Mouse (Mus musculus): ENCODE data around the gene Serpinb11. TPM values are rescaled to one million over a fixed set of nuclear protein-coding genes. Genes with fewer than 3 reads are reported as not detected.

Serpinb11 gene
- 4.2 and 11.9 TPM in 2 replicates for polyA plus RNA-seq (2014; fragmentation: Nextera tagmentation; extraction: Ambion mirVana)

DNA sequence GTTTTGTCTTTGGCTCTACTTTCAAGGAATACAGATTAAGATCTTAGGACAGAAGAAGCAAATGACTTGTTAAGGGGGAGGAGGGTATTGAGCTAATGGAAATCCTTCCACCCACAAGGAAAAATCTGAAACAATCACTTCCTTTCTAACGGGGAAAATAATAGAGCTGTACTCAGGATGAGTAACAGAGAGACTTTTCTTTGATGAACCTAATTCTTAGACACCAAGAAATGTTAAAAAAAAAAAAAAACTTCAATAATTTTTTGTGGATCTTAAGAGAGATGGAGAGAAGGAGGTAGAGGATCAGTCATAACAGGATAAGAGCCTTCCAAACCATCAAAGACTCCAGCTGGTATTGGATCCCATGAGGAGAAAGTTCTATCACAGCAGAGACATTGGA is at the start of gene Serpinb11:
Serpinb11 (plus strand) TSS at position 301 of the 400 bp plus-strand sequence.
- H3K27ac ChIP-seq (replicated peaks; ENCODE audit: low read depth, low read length): no peak within 1 kb of the TSS
- no peaks in the 10 kb centered on the region for H3K9me3 ChIP-seq (ENCODE audit: control insufficient read depth, low read length)
- ATAC-seq (ENCODE audit: low read depth) (no peak), DNase-seq (ENCODE audit: low spot score) (no peak)
- no peaks in the 10 kb centered on the region for H3K36me3 ChIP-seq (ENCODE audit: control insufficient read depth, insufficient read depth, low read length)
- no peak within 1 kb of the TSS for H3K4me3 ChIP-seq (ENCODE audit: low read depth, low read length)
- WGBS: 43% methylated on average over 1 of the region's 1 CpGs
- H3K4me1 ChIP-seq (ENCODE audit: control insufficient read depth, insufficient read depth, low read length): no peaks in the 10 kb centered on the region
- H3K9ac ChIP-seq (ENCODE audit: low read depth, low read length): no peak within 1 kb of the TSS
- H3K4me2 ChIP-seq (ENCODE audit: low read depth, low read length): no peak within 1 kb of the TSS
- no peaks in the 10 kb centered on the region for H3K27me3 ChIP-seq (replicated peaks; ENCODE audit: control insufficient read depth, insufficient read depth, low read length)

DNA sequence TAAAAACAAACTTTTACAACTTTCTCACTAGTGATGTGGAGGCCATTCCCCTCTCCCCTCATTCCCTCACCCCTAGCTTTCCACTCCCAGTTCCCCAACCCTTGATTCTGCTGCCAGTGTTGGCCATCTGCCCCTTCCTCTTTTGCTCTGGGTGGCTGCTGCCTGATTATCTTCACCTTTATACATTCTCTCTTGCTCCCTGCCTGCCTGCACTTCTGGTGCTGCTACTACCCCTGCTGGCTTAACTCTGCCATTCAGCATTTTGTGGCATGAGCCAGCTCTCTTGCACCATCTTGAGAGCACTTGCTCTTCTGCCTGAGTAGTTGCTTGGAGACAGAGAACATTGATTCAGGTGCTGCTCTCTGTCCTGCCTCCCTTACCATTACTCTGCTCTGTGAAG is 15.0 kb upstream of the Serpinb11 start:
- Histone ChIP-seq H3K4me2 (ENCODE audit: low read depth, low read length) (no peak overlapping the region), H3K9me3 (ENCODE audit: control insufficient read depth, low read length) (no peaks in the 10 kb centered on the region), H3K9ac (ENCODE audit: low read depth, low read length) (no peak overlapping the region), H3K27me3 (replicated peaks; ENCODE audit: control insufficient read depth, insufficient read depth, low read length) (no peaks in the 10 kb centered on the region), H3K27ac (replicated peaks; ENCODE audit: low read depth, low read length) (no peak overlapping the region), H3K4me1 (ENCODE audit: control insufficient read depth, insufficient read depth, low read length) (no peaks in the 10 kb centered on the region), H3K4me3 (ENCODE audit: low read depth, low read length) (no peak overlapping the region), H3K36me3 (ENCODE audit: control insufficient read depth, insufficient read depth, low read length) (no peaks in the 10 kb centered on the region)
- no peak for DNase-seq (ENCODE audit: low spot score)
- no peak for ATAC-seq (ENCODE audit: low read depth)

DNA sequence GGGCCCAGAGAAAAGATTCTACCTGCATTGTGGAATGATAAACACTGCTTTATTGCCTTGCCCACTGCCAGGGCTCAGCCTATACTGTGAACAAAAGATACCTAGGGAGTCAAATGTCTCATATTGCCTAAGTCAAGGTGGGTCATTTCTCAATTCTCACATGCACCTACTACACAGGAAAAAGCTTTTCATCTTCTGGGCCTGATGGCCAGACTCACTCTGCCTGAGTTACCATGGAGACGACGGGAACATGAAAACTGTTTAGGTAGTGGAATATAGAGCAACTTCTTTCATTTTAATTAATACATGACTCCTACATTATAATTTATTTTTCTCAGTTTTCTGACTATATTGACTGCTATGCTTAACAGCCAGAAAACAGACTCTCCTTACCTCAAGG is 14.2 kb upstream of the Serpinb11 start:
- no peak overlapping the region for H3K9ac ChIP-seq (ENCODE audit: low read depth, low read length)
- H3K9me3 ChIP-seq (ENCODE audit: control insufficient read depth, low read length): no peaks in the 10 kb centered on the region
- H3K27me3 ChIP-seq (replicated peaks; ENCODE audit: control insufficient read depth, insufficient read depth, low read length): no peaks in the 10 kb centered on the region
- no peaks in the 10 kb centered on the region for H3K4me1 ChIP-seq (ENCODE audit: control insufficient read depth, insufficient read depth, low read length)
- H3K4me3 ChIP-seq (ENCODE audit: low read depth, low read length): no peak overlapping the region
- H3K27ac ChIP-seq (replicated peaks; ENCODE audit: low read depth, low read length): no peak overlapping the region
- H3K4me2 ChIP-seq (ENCODE audit: low read depth, low read length): no peak overlapping the region
- DNase-seq (ENCODE audit: low spot score) (no peak), ATAC-seq (ENCODE audit: low read depth) (no peak)
- H3K36me3 ChIP-seq (ENCODE audit: control insufficient read depth, insufficient read depth, low read length): no peaks in the 10 kb centered on the region
- WGBS: 93% methylated on average over 2 of the region's 2 CpGs

GRCm38 (mm10) chr1:107350392-107350791 is 10.6 kb upstream of the Serpinb11 start:
- DNase-seq (ENCODE audit: low spot score) (no peak), ATAC-seq (ENCODE audit: low read depth) (peak; percentile 82; the same call in 1 of the 2 replicates)
- Histone ChIP-seq H3K27me3 (replicated peaks; ENCODE audit: control insufficient read depth, insufficient read depth, low read length) (no peaks in the 10 kb centered on the region), H3K4me1 (ENCODE audit: control insufficient read depth, insufficient read depth, low read length) (no peaks in the 10 kb centered on the region), H3K27ac (replicated peaks; ENCODE audit: low read depth, low read length) (no peak overlapping the region), H3K9ac (ENCODE audit: low read depth, low read length) (no peak overlapping the region), H3K4me3 (ENCODE audit: low read depth, low read length) (no peak overlapping the region), H3K4me2 (ENCODE audit: low read depth, low read length) (no peak overlapping the region), H3K9me3 (ENCODE audit: control insufficient read depth, low read length) (no peaks in the 10 kb centered on the region), H3K36me3 (ENCODE audit: control insufficient read depth, insufficient read depth, low read length) (no peaks in the 10 kb centered on the region)
- WGBS: 31% methylated on average over 3 of the region's 3 CpGs

- no peak overlapping the region for H3K9ac ChIP-seq (ENCODE audit: low read depth, low read length)
- H3K9me3 ChIP-seq (ENCODE audit: control insufficient read depth, low read length): no peaks in the 10 kb centered on the region
- H3K4me2 ChIP-seq (ENCODE audit: low read depth, low read length): no peak overlapping the region
- H3K27ac ChIP-seq (replicated peaks; ENCODE audit: low read depth, low read length): no peak overlapping the region; the same call in 1 of the 2 replicates
- H3K4me3 ChIP-seq (ENCODE audit: low read depth, low read length): no peak overlapping the region
- WGBS: 76% methylated on average over 2 of the region's 2 CpGs
- no peaks in the 10 kb centered on the region for H3K36me3 ChIP-seq (ENCODE audit: control insufficient read depth, insufficient read depth, low read length)
- 0 out of 2 replicates have a peak, but pooled peaks have one; percentile 21 for ATAC-seq (ENCODE audit: low read depth)
- H3K27me3 ChIP-seq (replicated peaks; ENCODE audit: control insufficient read depth, insufficient read depth, low read length): no peaks in the 10 kb centered on the region
- DNase-seq (ENCODE audit: low spot score): no peak
- no peaks in the 10 kb centered on the region for H3K4me1 ChIP-seq (ENCODE audit: control insufficient read depth, insufficient read depth, low read length)
Observed at GRCm38 (mm10) chr1:107351115-107351514, 9.9 kb upstream of the Serpinb11 start.

DNA sequence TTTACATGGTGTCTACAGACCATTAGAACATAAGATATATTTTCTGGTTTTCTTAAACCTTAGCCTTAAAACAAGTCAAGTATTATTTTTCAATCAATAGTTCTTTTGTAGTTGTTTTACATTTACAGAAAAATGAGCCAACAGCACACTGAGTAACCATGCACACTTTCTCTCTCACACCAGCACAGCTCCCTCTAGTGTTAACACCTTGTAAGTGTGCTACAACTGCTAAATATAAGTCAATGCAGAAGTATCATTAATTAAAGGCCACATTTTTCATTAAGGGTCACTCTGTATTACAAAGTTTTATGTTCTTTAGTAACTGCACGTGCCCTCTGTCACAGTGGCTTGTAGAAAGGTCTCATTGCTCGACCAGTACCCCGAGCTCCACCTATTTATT is 8.0 kb upstream of the Serpinb11 start:
- Histone ChIP-seq H3K9ac (ENCODE audit: low read depth, low read length) (no peak overlapping the region), H3K9me3 (ENCODE audit: control insufficient read depth, low read length) (no peaks in the 10 kb centered on the region), H3K4me2 (ENCODE audit: low read depth, low read length) (no peak overlapping the region), H3K4me3 (ENCODE audit: low read depth, low read length) (no peak overlapping the region), H3K27ac (replicated peaks; ENCODE audit: low read depth, low read length) (no peak overlapping the region), H3K4me1 (ENCODE audit: control insufficient read depth, insufficient read depth, low read length) (no peaks in the 10 kb centered on the region), H3K36me3 (ENCODE audit: control insufficient read depth, insufficient read depth, low read length) (no peaks in the 10 kb centered on the region), H3K27me3 (replicated peaks; ENCODE audit: control insufficient read depth, insufficient read depth, low read length) (no peaks in the 10 kb centered on the region)
- DNase-seq (ENCODE audit: low spot score): no peak
- ATAC-seq (ENCODE audit: low read depth): no peak
- WGBS: 44% methylated on average over 3 of the region's 3 CpGs

DNA sequence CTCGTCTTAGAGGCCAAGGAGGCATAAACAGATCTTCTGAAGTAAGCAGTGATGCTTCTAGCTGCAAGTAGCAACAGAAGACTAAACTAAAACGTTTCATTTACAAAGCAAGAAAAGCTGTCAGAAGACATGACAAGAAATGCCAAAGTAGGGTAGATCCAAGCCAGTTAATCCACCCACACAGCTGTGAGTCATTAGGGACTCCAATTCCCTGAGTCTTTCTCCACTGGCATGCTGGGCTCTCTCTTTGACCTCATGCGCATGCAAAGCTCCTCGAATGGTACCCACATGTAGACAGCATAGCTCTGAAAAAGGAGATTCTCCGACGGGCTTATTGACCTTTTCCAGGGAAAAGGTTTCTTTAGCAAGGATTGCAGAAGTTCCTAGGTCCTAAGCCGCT is 5.0 kb downstream of the Serpinb11 start:
- ATAC-seq (ENCODE audit: low read depth) (no peak), DNase-seq (ENCODE audit: low spot score) (peak; percentile 17)
- Histone ChIP-seq H3K36me3 (ENCODE audit: control insufficient read depth, insufficient read depth, low read length) (no peaks in the 10 kb centered on the region), H3K9ac (ENCODE audit: low read depth, low read length) (no peak overlapping the region), H3K27ac (replicated peaks; ENCODE audit: low read depth, low read length) (no peak overlapping the region), H3K4me2 (ENCODE audit: low read depth, low read length) (no peak overlapping the region), H3K9me3 (ENCODE audit: control insufficient read depth, low read length) (no peaks in the 10 kb centered on the region), H3K4me1 (ENCODE audit: control insufficient read depth, insufficient read depth, low read length) (peaks cover 6% of the 10 kb centered on the region), H3K4me3 (ENCODE audit: low read depth, low read length) (no peak overlapping the region), H3K27me3 (replicated peaks; ENCODE audit: control insufficient read depth, insufficient read depth, low read length) (no peaks in the 10 kb centered on the region)
- WGBS: 37% methylated on average over 7 of the region's 7 CpGs

DNA sequence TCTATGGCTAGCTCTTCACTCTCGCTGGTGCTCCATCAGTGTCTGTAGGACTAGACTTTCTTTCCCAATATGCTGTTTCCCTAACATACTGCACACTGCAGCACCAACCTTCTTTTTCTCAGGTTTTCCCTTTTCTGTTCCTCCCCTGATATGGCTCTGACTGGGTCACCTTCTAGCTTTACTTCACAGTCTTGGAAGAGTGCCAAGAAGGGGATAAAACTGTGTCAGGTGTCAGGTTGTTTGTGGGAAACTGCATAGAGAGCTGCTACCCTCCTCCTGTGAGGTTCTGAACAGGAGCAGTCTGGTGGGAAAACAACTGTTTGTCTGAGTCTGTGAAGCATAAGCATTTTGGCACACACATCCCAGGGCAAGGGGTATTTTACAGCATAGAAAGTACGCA is 7.9 kb downstream of the Serpinb11 start:
- H3K27ac ChIP-seq (replicated peaks; ENCODE audit: low read depth, low read length): no peak overlapping the region; the same call in 1 of the 2 replicates
- H3K9me3 ChIP-seq (ENCODE audit: control insufficient read depth, low read length): no peaks in the 10 kb centered on the region
- WGBS: 66% methylated on average over 2 of the region's 2 CpGs
- H3K36me3 ChIP-seq (ENCODE audit: control insufficient read depth, insufficient read depth, low read length): no peaks in the 10 kb centered on the region
- DNase-seq (ENCODE audit: low spot score) (peak; percentile 80), ATAC-seq (ENCODE audit: low read depth) (peak; percentile 93)
- no peak overlapping the region for H3K9ac ChIP-seq (ENCODE audit: low read depth, low read length)
- no peak overlapping the region for H3K4me2 ChIP-seq (ENCODE audit: low read depth, low read length)
- no peak overlapping the region for H3K4me3 ChIP-seq (ENCODE audit: low read depth, low read length)
- H3K4me1 ChIP-seq (ENCODE audit: control insufficient read depth, insufficient read depth, low read length): peaks cover 6% of the 10 kb centered on the region
- no peaks in the 10 kb centered on the region for H3K27me3 ChIP-seq (replicated peaks; ENCODE audit: control insufficient read depth, insufficient read depth, low read length)

- H3K4me3 ChIP-seq (ENCODE audit: low read depth, low read length): no peak overlapping the region
- no peaks in the 10 kb centered on the region for H3K4me1 ChIP-seq (ENCODE audit: control insufficient read depth, insufficient read depth, low read length)
- no peak overlapping the region for H3K4me2 ChIP-seq (ENCODE audit: low read depth, low read length)
- H3K9ac ChIP-seq (ENCODE audit: low read depth, low read length): no peak overlapping the region
- no peaks in the 10 kb centered on the region for H3K9me3 ChIP-seq (ENCODE audit: control insufficient read depth, low read length)
- no peaks in the 10 kb centered on the region for H3K27me3 ChIP-seq (replicated peaks; ENCODE audit: control insufficient read depth, insufficient read depth, low read length)
- no peak overlapping the region for H3K27ac ChIP-seq (replicated peaks; ENCODE audit: low read depth, low read length)
- 67% methylated on average over 4 of the region's 4 CpGs for WGBS
- H3K36me3 ChIP-seq (ENCODE audit: control insufficient read depth, insufficient read depth, low read length): no peaks in the 10 kb centered on the region
- ATAC-seq (ENCODE audit: low read depth) (no peak), DNase-seq (ENCODE audit: low spot score) (no peak)
Observed at GRCm38 (mm10) chr1:107376952-107377351, 16.0 kb downstream of the Serpinb11 start.

Data from embryonic facial prominence, embryonic 14.5 days (tissue).